Mouse (Mus musculus) heart, embryonic 10.5 days (tissue): ENCODE measurements around the gene Schip1. TPM values are rescaled to one million over a fixed set of nuclear protein-coding genes. Genes with fewer than 3 reads are reported as not detected.

Experiments
- DNase-seq: peaks from one replicate; pipeline ENCODE4 v3.0.0-alpha.2; 2017; ENCODE audit warnings: low spot score
- H3K27ac ChIP-seq: fragments of 300-500 bp; sonication (generic); 2 replicates; pipeline ENCODE4 v1.5.1; 2016; ENCODE audit warnings: mild to moderate bottlenecking
- H3K27me3 ChIP-seq: fragments of 300-500 bp; sonication (generic); 2 replicates; pipeline ENCODE4 v1.6.1; 2016; ENCODE audit warnings: mild to moderate bottlenecking; ENCODE audit not compliant: poor library complexity, insufficient read depth, severe bottlenecking
- H3K36me3 ChIP-seq: fragments of 300-500 bp; sonication (generic); 2 replicates; pipeline ENCODE4 v1.6.1; 2016; ENCODE audit warnings: mild to moderate bottlenecking, moderate library complexity
- H3K4me1 ChIP-seq: fragments of 300-500 bp; sonication (generic); 2 replicates; pipeline ENCODE4 v1.6.1; 2016; ENCODE audit warnings: mild to moderate bottlenecking
- H3K4me3 ChIP-seq: fragments of 300-500 bp; sonication (generic); 2 replicates; pipeline ENCODE4 v1.5.1; 2016; ENCODE audit warnings: mild to moderate bottlenecking, moderate library complexity
- H3K9me3 ChIP-seq: fragments of 300-500 bp; sonication (generic); 2 replicates; pipeline ENCODE4 v1.6.1; 2016; ENCODE audit warnings: mild to moderate bottlenecking, moderate library complexity
- WGBS: fragments of 180-500 bp; shearing (Covaris S2); methylation state at CpG from one replicate; pipeline ENCODE4 v1.1.7; 2016; 5-methylcytosine and 5-hydroxymethylcytosine counted together
- polyA plus RNA-seq: library from polyadenylated mRNA; unstranded; fragments of >200 nt; fragmentation: Nextera tagmentation; extraction: Ambion mirVana; gene quantifications from 2 replicates; pipeline ENCODE4 v1.2.1, GENCODE M21; 2016

The Schip1 gene
- polyA plus RNA-seq, 1 experiment from 2014 or later: 71.0 TPM

DNA sequence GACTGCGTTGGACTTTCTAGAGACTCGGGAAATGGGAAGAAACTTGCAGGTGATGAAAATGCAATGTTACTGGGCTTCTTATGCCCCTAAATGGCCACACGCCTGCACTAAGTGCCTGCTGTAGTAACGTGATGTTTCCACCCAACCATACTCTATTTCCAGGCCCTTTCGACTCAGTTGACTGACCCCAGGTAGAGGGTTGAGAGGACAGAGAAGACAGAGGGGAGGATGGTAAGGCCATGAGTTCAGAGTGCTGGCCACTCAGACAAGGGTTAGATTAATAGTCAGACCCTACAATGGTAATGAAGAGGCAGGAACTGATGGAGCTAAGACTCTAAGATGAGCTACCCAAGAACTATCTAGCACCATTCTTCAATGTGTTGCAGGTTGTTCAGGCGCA is 595.4 kb downstream of the Schip1 start:
- DNase-seq: peak; percentile 60

DNA sequence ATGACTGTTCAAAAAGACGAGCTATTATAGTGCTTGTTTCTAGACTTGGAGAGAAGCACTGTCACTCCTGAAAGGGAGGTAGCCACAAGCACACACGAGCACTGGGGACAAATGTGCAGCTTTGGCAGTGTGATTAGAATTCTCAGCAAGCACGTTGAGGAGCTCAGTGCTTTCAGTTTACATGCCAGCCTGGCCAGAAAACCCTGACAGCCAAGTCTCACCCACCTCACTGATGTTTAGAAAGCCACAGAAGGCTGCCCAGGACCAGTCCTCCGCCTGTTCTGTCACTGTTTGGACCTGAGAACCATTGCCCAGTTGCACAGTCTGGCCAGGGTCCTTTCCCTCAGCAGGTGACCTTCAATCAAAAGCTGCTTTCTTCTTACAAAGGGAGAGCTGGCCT is 595.9 kb downstream of the Schip1 start:
- H3K36me3 ChIP-seq: no peaks in the 10 kb centered on the region
- H3K27me3 ChIP-seq: no peaks in the 10 kb centered on the region
- H3K4me1 ChIP-seq: peaks cover 17% of the 10 kb centered on the region; the same call in 1 of the 2 replicates
- H3K9me3 ChIP-seq: no peaks in the 10 kb centered on the region
- 49% methylated on average over 4 of the region's 4 CpGs for WGBS
- H3K27ac ChIP-seq: peak overlapping the region; percentile 60; the same call in 1 of the 2 replicates
- H3K4me3 ChIP-seq: no peak overlapping the region
- peak; percentile 54 for DNase-seq

More for the DNA sequence above, 595.4 kb downstream of the Schip1 start:
- Histone ChIP-seq H3K4me3 (no peak overlapping the region), H3K27me3 (no peaks in the 10 kb centered on the region), H3K27ac (no peak overlapping the region), H3K36me3 (no peaks in the 10 kb centered on the region), H3K4me1 (peaks cover 17% of the 10 kb centered on the region; the same call in 1 of the 2 replicates), H3K9me3 (no peaks in the 10 kb centered on the region)
- WGBS: 91% methylated on average over 6 of the region's 6 CpGs

DNA sequence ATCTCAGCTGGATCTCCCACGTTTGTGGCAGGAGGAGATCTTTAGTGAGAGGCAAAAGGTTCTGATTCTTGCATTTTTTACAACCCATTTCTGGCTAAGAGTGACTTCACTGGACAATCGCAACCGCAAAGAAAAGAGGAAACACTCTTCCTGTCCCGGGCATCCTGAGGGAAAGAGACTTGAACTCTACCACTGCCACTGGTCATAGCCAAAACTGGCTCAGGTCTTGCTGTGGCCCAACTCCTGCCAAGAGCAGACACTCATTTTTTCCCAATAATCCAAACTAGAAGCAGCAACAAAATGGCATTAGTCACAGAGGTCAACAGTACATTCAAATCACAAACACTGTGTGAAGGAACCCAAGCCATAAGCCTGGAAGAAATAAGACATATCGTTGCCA is 597.8 kb downstream of the Schip1 start:
- Histone ChIP-seq H3K9me3 (no peaks in the 10 kb centered on the region), H3K4me1 (peaks cover 14% of the 10 kb centered on the region; the same call in 1 of the 2 replicates), H3K4me3 (no peak overlapping the region), H3K27me3 (no peaks in the 10 kb centered on the region), H3K27ac (no peak overlapping the region), H3K36me3 (no peaks in the 10 kb centered on the region)
- DNase-seq: no peak
- 55% methylated on average over 5 of the region's 5 CpGs for WGBS

DNA sequence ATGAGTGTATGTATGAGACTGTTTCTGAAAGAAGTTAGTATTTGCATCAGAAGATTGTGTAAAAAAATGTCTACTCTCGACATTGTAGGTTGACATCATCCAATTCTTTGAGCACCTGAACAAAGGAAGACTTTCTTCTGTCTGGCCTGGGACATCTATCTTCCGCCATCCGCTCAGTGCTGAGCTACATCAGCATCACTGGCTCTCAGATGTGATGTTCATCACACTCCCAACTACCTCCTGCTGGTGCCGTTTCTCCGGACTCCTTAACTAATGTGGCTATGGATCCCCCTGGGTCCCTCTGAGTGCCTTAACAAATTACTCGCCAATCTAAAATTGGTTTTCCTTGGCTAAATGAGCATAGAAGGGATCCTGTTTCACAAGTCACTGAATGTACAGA is 599.7 kb downstream of the Schip1 start:
- no peak for DNase-seq
- Histone ChIP-seq H3K27me3 (no peaks in the 10 kb centered on the region), H3K4me1 (peaks cover 9% of the 10 kb centered on the region; the same call in 1 of the 2 replicates), H3K27ac (no peak overlapping the region), H3K9me3 (no peaks in the 10 kb centered on the region), H3K4me3 (no peak overlapping the region), H3K36me3 (no peaks in the 10 kb centered on the region)
- WGBS: 89% methylated on average over 6 of the region's 6 CpGs

DNA sequence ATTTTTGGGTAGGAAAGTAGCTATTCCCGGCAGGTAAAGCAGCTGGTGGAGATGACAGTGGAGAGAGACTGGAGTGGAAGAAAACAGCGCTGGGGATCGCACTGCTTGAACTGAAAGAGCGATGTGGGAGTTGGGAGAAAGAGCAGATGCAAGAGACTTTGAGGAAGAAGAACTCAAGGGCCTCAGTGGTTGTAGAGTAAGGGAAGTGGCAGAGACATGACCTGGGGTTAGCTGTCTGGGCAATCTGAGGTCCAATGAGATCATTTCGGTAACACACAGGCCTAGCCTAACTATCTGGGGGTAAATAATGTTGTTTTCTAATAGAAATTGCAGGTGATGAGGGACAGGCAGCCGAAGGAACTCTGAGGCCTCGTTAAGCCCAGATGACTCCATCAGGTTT is 601.8 kb downstream of the Schip1 start:
- no peaks in the 10 kb centered on the region for H3K36me3 ChIP-seq
- no peaks in the 10 kb centered on the region for H3K9me3 ChIP-seq
- no peak for DNase-seq
- H3K4me3 ChIP-seq: no peak overlapping the region
- no peaks in the 10 kb centered on the region for H3K27me3 ChIP-seq
- no peak overlapping the region for H3K27ac ChIP-seq
- H3K4me1 ChIP-seq: no peaks in the 10 kb centered on the region
- WGBS: 85% methylated on average over 7 of the region's 7 CpGs

DNA sequence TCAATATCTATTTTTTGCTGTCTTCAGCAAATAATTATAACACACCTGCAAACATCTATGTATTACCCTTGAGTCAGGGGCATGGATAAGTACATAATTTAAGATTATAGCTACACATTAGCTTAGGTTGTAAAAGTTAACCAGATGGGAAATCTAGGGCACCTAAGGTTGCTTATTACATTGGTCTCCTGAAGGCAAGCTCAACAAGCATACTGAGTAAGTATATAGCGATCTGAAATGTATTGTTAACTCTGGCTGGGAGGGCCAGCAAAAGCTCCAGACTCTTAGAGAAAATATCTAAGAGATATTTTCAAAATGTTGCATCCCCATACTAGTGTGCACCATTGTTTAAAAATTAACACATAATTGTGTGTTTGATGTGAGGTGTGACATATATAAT is 603.2 kb downstream of the Schip1 start:
- H3K9me3 ChIP-seq: no peaks in the 10 kb centered on the region
- no peak overlapping the region for H3K4me3 ChIP-seq
- no peaks in the 10 kb centered on the region for H3K36me3 ChIP-seq
- WGBS: 94% methylated on average over 1 of the region's 1 CpGs
- H3K4me1 ChIP-seq: no peaks in the 10 kb centered on the region
- H3K27ac ChIP-seq: no peak overlapping the region
- DNase-seq: no peak
- no peaks in the 10 kb centered on the region for H3K27me3 ChIP-seq

DNA sequence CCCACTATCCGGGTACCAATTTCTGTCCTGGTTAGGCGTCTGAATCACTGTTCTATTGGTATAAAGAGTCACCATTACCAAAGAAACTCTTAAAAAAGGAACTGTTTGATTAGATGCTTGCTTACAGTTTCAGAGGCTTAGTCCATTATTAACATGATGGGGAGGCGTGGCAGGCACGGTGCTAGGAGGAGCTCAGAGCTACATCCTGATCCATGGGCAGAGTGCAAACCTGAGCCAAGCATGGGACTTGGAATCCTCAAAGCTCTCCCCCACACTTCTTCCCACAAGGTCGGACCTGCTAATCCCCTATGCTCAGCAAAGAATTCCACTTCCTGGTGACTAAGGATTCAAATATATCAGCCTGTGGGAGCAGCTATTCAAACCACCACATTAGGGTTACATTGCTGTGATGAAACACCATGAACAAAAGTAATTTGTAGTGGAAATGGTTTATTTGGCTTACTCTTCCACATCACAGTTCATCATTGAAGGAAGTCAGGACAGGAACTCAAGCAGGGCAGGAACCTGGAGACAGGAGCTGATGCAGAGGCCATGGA is 604.9 kb downstream of the Schip1 start:
- Histone ChIP-seq H3K27ac (no peak overlapping the region), H3K4me1 (no peaks in the 10 kb centered on the region), H3K9me3 (no peaks in the 10 kb centered on the region), H3K4me3 (no peak overlapping the region), H3K27me3 (no peaks in the 10 kb centered on the region), H3K36me3 (no peaks in the 10 kb centered on the region)
- peak; percentile 16 for DNase-seq
- WGBS: 80% methylated on average over 5 of the region's 5 CpGs

DNA sequence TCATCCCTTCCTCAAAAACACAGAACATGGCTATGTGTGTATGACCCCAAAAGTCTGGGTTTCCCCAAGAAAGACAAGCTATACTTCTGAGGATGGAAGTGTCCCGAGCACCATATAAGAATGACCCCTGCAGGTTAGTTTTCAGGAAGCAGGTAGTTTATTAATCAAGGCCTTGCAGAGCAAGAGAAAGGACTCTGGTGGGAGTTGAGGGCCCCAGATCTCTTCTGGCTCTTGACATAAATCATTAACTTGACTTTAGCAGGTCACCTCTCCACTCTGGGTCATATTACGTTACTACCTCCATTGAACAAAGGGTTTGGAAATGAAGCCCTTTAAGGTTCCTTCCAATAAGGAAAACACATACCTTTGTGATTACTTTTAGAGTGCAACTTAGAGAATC is 610.1 kb downstream of the Schip1 start:
- Histone ChIP-seq H3K4me1 (peaks cover 18% of the 10 kb centered on the region), H3K27ac (no peak overlapping the region), H3K36me3 (no peaks in the 10 kb centered on the region), H3K9me3 (no peaks in the 10 kb centered on the region), H3K4me3 (no peak overlapping the region), H3K27me3 (no peaks in the 10 kb centered on the region)
- no peak for DNase-seq
- WGBS: 82% methylated on average over 2 of the region's 2 CpGs

DNA sequence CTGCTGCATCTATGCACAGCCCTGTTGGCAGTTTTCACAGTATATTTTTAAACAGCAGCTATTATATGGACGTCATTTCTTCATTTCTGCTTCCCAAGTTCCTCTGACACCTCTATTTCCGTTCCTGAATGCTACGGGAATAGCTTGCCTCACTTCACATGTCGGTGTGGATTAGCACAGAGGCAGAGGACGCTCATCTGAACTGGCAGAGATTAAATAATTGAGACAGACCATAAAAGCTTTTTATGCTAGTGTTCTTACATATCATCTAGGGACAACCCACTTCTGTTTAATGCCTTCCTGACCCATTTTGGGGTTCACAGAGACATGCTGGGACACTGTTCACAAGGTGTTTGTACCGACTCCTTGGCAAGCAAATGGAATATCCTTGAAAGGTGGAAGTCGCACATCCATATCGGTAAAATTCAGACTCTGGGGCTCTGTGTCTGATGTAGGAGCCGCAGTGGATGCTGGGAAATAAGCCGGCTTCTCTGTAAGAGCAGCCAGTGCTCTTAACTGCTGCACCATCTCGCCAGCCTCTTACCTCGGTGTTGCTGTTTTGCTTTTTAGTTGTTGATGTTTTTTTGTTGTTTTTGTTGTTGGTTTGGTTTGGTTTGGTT is 610.7 kb downstream of the Schip1 start:
- peak; percentile 42 for DNase-seq
- peaks cover 18% of the 10 kb centered on the region for H3K4me1 ChIP-seq
- H3K9me3 ChIP-seq: no peaks in the 10 kb centered on the region
- H3K36me3 ChIP-seq: no peaks in the 10 kb centered on the region
- no peak overlapping the region for H3K4me3 ChIP-seq
- no peaks in the 10 kb centered on the region for H3K27me3 ChIP-seq
- 83% methylated on average over 12 of the region's 12 CpGs for WGBS
- H3K27ac ChIP-seq: no peak overlapping the region; the same call in 1 of the 2 replicates

Other genes with a start within 250 kb of the Schip1 start
- not detected in 2 replicates for gene Iqcj, start 172.6 kb upstream of the Schip1 start, polyA plus RNA-seq
- gene Iqschfp, start 172.6 kb upstream of the Schip1 start, polyA plus RNA-seq: not detected in 2 replicates